Mouse (Mus musculus): ENCODE results near the gene Vmn2r87. TPM values are rescaled to one million over a fixed set of nuclear protein-coding genes. Genes with fewer than 3 reads are reported as not detected.
"Not testable (repeated sequence)": the region's sequence is repeated elsewhere in the genome, so short reads cannot be mapped to it uniquely, and the experiment has no call there.

The Vmn2r87 gene
- polyA plus RNA-seq, 1 experiment from 2014 or later, result not detected

DNA sequence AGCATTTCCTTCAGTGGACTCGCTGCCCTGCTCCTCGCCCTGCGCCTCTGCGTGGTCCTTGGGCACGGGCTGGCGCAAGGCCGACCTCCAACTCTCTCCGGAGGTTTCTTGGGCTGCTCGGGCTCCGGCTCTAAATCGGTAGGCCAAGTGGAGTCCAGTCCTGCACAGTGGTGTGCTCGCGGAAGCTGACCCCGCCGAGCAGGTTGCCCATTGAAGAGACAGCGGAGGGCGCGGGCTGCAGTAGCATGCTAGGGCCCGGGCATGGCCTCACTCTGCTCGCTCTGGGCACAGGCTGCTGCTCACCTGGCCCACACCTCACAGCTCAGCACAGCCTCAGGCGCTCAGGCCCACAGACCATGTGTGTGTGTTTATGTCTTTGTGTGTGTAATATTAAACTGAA is 52.4 kb downstream of the Vmn2r87 start:
- no peaks in the 10 kb centered on the region for H3K27me3 ChIP-seq (ENCODE audit: insufficient read depth, low read length)
- H3K4me1 ChIP-seq (replicated peaks; ENCODE audit: insufficient read depth, low read length), result no peaks in the 10 kb centered on the region
- ATAC-seq (replicated peaks; ENCODE audit: low FRiP score, low read depth) (no peak), DNase-seq (ENCODE audit: low spot score) (no peak)
- H3K36me3 ChIP-seq (ENCODE audit: insufficient read depth, low read length), result no peaks in the 10 kb centered on the region
- no peak overlapping the region for H3K4me3 ChIP-seq (replicated peaks; ENCODE audit: low read depth, low read length)
- WGBS, result 92% methylated on average over 21 of the region's 21 CpGs
- H3K9ac ChIP-seq (ENCODE audit: low read depth, low read length), result no peak overlapping the region
- H3K27ac ChIP-seq, result no peak overlapping the region
- H3K9me3 ChIP-seq (replicated peaks; ENCODE audit: low read length), result no peaks in the 10 kb centered on the region
- H3K4me2 ChIP-seq (ENCODE audit: low read length), result no peak overlapping the region
- no peak for TF ChIP-seq CTCF (IDR thresholded peaks at IDR 0.05; ENCODE audit: low read depth)

DNA sequence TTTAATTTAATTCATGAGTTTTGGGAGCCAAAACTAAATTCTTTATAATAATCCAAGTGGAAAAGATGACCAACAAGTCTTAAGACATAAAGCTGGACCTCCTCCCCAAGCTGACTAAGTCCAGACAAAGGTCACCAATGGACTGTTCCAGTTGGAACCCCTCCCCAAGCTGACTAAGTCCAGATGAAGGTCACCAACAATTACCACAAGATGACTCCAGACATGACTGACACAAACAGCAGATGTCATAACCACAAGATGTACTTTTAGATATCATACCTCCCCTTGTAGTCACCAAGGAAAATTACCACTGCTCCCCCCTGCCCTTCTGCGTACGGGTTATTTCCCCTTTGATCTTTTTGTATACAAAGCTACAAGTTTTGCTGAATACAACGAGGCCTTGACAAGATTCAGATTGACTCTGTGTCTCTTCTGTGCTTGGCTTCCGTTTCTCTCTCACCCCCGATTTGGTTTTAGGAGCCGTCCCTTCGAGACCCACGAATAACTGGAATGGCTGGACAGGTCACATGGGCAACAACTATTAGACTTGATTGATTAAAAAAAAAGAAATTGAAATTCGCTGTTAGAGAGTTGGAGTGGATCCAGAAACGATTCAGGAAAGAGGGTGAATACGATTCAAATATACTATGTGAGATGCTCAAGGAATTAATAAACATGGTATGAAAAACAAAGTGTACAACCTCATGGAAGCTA is 62.9 kb downstream of the Vmn2r87 start:
- not testable (repeated sequence) for H3K4me2 ChIP-seq (ENCODE audit: low read length); H3K36me3 ChIP-seq (ENCODE audit: insufficient read depth, low read length); ATAC-seq (replicated peaks; ENCODE audit: low FRiP score, low read depth); H3K9me3 ChIP-seq (replicated peaks; ENCODE audit: low read length); H3K27ac ChIP-seq; DNase-seq (ENCODE audit: low spot score); H3K4me1 ChIP-seq (replicated peaks; ENCODE audit: insufficient read depth, low read length); H3K4me3 ChIP-seq (replicated peaks; ENCODE audit: low read depth, low read length); H3K9ac ChIP-seq (ENCODE audit: low read depth, low read length); H3K27me3 ChIP-seq (ENCODE audit: insufficient read depth, low read length)
- 85% methylated on average over 11 of the region's 11 CpGs for WGBS

DNA sequence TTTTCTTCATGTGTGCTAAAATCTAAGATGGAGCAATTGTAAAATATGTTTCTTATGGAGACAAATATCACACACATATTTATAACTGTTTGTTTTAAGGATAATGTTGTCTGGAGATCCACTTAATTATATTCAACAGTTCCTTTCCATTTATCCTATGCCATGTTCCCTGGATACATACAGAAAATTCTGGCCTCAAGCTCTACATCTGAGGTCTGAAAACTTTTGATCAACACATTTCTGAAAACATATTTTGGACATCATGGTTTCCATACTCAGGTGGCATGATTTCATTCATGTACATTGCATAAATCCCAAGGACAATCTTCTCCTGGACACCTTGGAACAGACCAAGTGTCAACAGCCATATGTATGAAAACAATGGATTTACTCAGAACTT is 67.6 kb downstream of the Vmn2r87 start, which contains the start of gene Vmn2r85:
Gene Vmn2r85 (minus strand): TSS at position 101 of the 400 bp plus-strand sequence.
- not testable (repeated sequence) for DNase-seq (ENCODE audit: low spot score); H3K4me1 ChIP-seq (replicated peaks; ENCODE audit: insufficient read depth, low read length); H3K27me3 ChIP-seq (ENCODE audit: insufficient read depth, low read length); H3K9me3 ChIP-seq (replicated peaks; ENCODE audit: low read length); ATAC-seq (replicated peaks; ENCODE audit: low FRiP score, low read depth); H3K4me2 ChIP-seq (ENCODE audit: low read length); H3K27ac ChIP-seq; H3K4me3 ChIP-seq (replicated peaks; ENCODE audit: low read depth, low read length); H3K36me3 ChIP-seq (ENCODE audit: insufficient read depth, low read length); H3K9ac ChIP-seq (ENCODE audit: low read depth, low read length)

DNA sequence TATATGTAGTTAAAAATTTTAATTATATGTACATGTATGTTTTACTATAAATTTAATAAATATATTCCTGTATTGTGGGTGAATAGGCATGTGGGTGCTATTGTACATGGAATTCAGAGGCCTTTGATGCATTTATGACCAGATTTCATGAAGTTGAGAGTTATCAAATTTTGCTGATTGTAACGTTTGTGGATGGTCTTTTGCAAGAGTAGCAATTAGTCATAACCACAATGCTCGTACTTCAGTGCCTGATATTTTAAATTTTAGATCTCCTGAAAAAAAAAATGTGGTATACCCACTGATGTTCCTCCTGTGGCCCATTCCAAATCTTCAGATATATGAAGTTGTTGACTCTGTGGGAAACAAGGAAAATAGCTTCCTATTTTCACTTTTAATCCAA is 74.8 kb downstream of the Vmn2r87 start:
- DNase-seq (ENCODE audit: low spot score); H3K4me3 ChIP-seq (replicated peaks; ENCODE audit: low read depth, low read length); H3K9ac ChIP-seq (ENCODE audit: low read depth, low read length); H3K4me2 ChIP-seq (ENCODE audit: low read length); H3K4me1 ChIP-seq (replicated peaks; ENCODE audit: insufficient read depth, low read length); H3K9me3 ChIP-seq (replicated peaks; ENCODE audit: low read length); ATAC-seq (replicated peaks; ENCODE audit: low FRiP score, low read depth); H3K36me3 ChIP-seq (ENCODE audit: insufficient read depth, low read length); H3K27me3 ChIP-seq (ENCODE audit: insufficient read depth, low read length); H3K27ac ChIP-seq: not testable (repeated sequence)
- 68% methylated on average over 2 of the region's 2 CpGs for WGBS

Other genes with a start within 250 kb of the Vmn2r87 start
- gene Neurod4, start 217.2 kb downstream of the Vmn2r87 start, polyA plus RNA-seq (2015; fragmentation: Nextera tagmentation; extraction: Ambion mirVana), result not detected in 2 replicates
- gene Tespa1, start 174.5 kb downstream of the Vmn2r87 start, polyA plus RNA-seq (2015; fragmentation: Nextera tagmentation; extraction: Ambion mirVana), result 0.14 TPM in 1 of 2 replicates, not detected in the other
- not detected in 2 replicates for gene Vmn2r84, start 103.1 kb downstream of the Vmn2r87 start, polyA plus RNA-seq (2015; fragmentation: Nextera tagmentation; extraction: Ambion mirVana)
- gene Vmn2r85, start 67.7 kb downstream of the Vmn2r87 start, polyA plus RNA-seq (2015; fragmentation: Nextera tagmentation; extraction: Ambion mirVana), result not detected in 2 replicates
- gene Vmn2r86, start 41.3 kb downstream of the Vmn2r87 start, polyA plus RNA-seq (2015; fragmentation: Nextera tagmentation; extraction: Ambion mirVana), result not detected in 2 replicates